Mouse (Mus musculus): ENCODE data around the gene Glra1.

DNA sequence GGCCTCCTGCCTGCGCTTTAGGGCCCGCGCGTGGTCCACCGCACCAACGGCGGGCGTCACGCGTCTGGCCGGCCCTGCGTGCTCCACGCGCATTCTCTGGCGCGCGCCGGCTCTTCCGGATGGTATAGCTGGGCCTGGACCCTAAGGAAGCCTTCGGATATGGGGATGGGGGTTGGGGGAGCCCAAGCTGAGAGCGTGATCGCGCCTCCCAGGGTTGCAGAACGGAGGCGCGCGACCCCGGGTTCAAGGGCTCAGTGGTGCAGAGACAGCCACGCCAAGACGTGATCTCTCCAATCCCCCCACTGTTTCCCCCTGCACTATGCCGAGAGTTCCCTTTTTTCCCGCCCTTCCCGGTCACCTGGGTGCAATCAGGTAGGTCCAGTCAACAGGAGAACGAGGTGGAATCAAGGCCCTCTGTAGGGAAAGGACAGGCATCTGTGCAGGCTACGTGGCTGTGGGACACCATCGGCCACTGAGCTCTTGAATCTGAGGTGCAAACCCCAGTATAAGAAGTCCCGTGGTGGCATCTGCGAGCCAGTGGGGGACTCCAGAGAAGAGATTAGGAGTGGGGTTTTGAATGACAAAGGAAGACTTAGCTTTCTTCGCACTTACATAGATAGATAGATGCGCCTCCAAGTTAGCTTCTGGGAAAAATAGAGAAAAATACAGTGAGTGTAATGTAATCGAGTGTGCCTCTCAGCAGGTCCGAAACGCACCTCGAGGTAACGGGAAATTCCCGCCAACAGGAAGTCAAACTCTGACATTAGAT lies 137.9 kb downstream of the Glra1 start:
- TF ChIP-seq CTCF (IDR thresholded peaks at IDR 0.05) (no peak), EP300 (IDR thresholded peaks at IDR 0.05) (no peak)

All from lung, postnatal 0 days (tissue).